Mouse (Mus musculus): Measurements from ENCODE around the gene Nsd1.
"Not testable (repeated sequence)": the region's sequence is repeated elsewhere in the genome, so short reads cannot be mapped to it uniquely, and the experiment has no call there.

Gene Nsd1

DNA sequence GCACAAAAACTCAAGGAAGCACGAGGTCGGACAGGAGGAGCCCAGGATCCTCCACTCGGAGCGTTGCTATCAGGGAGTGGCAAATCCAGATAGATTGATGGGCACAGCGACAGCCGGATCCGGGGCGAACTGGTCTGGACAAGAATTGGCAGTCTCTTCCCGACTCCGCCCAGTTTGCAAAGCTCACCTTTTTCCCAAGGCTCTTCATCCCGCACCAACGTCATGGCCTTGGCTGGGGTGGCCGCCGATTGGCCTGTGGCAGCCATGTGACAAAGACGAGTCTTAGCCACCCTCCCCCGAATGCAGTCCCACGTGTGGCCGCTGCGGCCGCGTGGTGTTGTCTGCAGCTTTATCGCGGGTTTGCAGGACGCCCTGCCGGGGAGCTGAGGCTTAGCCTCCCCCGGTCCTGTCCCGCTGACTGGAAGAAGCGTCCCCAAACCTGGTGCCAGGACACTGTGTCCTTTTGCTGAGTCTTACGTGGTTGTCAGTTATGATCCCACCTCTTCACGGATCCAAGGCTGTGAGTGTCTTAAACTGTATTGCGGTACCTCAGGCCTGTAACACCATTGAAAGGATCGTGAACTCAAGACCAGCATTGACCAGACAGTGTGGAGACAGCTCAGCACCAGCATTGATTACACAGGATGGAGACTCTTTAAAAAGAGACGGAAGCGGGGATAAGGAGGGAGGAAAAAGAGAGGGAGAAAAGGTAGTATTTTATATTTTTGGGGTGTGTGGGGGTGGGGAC is 19.3 kb upstream of the Nsd1 start:
- peak; percentile 96 for DNase-seq (ENCODE audit: low read depth, low spot score)

DNA sequence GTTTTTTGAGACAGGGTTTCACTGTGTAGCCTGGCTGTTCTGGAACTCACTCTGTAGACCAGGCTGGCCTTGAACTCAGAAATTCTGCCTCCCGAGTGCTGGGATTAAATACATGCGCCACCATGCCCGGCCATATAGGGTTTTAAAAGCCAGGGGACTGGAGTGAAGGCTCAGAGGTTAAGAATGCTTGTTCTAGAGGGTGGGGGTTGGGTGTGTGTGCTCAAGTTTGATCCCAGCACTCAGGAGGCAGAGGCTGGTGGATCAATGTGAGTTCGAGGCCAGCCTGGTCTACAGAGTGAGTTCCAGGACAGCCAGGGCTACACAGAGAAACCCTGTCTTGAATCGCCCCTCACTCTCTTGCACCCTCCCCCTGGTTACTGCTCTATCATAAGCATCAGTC is 18.0 kb upstream of the Nsd1 start:
- DNase-seq (ENCODE audit: low read depth, low spot score) = no peak

DNA sequence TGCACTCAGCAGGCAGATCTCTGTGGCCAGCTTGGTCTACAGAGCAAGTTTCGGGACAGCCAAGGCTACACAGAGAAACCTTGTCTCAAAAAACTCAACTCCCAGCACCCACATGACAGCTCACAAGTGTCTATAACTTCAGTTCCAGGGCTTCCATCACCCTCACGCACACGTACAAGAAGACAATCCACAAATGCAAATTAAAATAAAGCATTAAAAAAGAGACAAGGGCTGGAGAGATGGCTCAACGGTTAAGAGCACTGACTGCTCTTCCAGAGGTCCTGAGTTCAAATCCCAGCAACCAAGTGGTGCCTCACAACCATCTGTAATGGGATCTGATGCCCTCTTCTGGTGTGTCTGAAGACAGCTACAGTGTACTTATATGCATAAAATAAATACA is 6.8 kb upstream of the Nsd1 start:
- DNase-seq (ENCODE audit: low read depth, low spot score) = not testable (repeated sequence)

DNA sequence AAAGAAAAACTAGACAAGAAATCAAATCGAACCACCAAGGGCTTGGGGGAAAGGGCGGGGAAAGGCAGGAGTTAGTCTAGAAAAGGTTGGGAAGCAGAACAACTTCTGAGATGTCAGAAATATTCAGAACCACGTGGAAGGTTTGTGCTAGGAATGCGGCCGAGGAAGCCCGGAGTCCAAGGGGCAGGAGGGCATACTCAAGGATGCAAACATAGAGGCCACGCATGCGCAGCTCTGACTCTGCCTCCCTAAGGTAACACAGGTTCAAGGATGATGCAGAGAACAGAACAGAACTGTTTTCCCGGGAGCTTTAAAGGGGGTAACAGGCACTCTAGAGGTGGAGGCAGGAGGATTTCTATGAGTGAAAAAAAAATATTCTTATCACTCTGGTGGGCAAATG is 5.8 kb upstream of the Nsd1 start:
- DNase-seq (ENCODE audit: low read depth, low spot score) = no peak

DNA sequence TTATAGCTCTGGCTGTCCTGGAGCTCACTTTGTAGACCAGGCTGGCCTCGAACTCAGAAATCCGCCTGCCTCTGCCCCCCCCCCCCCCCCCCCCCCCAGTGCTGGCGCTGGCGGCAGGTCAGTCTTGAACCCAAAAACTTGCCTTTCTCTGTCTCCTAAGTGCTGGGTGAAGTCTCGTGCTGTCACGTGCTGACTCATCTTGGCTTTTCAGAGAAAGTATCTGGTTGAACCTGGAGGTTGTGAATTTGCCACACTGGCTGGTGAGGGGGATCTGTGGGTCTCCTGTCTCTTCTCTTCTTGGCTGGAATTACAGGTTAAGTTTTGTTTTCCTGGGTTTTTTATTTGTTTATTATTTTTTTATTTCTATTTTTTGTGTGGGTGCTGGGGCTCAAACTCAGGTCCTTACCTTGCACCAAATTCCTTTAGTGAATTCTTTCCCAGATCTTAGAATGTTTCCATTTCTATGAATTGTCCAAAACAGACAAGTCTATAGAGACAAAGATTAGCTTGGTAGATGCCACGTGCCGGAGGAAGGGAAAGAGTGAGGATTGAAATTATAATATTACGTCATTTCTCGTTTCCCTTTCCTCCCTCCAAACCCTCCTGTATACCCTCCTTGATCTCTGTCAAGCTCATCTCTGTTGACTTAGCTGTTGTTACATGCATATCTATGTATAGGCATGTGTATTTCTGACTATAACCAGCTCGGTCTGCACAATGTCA is 4.8 kb upstream of the Nsd1 start:
- DNase-seq (ENCODE audit: low read depth, low spot score) = no peak

DNA sequence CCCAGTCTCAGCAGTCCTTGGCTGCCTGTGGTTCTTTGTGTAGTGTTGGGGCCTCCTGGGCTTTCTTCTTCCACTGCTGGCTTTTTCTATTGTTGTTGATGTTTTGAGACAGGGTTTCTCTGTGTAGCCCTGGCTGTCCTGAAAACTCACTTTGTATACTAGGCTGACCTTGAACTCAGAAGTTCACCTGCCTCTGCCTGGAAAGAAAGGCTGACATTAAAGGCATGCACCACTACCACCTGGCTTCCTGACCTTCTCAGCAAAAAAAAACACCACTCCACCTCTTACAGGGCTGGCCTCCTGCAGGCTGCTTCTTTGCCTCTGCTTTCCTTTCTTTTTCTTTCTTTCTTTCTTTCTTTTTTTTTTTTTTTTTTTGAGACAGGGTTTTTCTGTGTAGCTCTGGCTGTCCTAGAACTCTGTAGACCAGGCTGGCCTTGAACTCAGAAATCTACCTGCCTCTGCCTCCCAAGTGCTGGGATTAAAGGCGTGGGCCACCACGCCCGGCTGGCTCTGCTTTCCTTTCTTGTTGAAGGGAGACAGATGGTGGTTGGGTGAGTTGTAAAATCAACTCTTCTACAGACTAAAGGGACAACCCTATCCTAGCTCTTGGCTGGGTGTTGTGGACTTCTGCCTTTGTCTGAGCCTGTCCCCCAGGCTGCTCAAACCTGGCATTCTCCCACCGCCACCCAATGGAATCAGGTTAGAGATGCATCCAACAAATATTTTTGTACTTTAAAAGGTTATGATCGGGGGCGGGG is 4.0 kb upstream of the Nsd1 start:
- no peak for DNase-seq (ENCODE audit: low read depth, low spot score)

DNA sequence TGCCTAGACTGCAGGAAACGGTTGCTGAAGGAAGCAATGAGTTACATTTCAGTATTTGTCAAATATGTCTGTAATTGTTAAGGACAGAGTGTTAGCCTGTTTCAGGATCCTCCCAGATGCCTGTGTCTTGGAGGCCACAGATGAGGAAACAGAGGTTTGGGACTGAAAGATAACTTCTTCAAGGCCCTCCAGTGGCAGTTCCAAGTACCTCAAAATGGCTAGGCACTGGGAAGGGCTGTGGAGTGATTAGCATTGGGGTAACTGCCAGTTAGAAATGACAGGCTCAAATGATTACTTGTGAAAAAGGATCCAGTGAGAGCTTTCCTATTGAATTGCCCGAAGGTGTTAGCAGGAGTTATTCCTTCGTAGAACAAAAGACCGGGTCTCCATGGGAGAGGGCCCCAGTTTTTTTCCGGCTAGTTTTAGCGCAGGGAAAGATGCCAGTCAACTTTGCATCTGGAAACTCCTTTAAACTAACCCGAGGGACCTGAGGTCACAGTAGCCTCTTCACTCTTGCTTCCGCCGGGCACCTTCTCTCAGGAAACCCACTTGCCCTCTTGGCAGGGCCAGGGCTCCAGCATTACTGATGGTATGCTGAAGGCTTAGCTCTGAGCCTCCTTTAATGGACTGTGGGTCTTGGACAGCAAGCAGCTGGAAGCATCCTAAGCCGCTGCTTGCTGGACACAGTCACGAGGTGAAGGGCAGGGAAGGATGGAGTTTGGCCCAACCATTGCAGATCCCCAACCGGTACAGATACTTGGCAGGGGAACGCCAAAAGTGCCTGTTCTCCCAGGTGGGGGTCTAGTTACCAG is 539 bp upstream of the Nsd1 start:
- DNase-seq (ENCODE audit: low read depth, low spot score) = no peak

DNA sequence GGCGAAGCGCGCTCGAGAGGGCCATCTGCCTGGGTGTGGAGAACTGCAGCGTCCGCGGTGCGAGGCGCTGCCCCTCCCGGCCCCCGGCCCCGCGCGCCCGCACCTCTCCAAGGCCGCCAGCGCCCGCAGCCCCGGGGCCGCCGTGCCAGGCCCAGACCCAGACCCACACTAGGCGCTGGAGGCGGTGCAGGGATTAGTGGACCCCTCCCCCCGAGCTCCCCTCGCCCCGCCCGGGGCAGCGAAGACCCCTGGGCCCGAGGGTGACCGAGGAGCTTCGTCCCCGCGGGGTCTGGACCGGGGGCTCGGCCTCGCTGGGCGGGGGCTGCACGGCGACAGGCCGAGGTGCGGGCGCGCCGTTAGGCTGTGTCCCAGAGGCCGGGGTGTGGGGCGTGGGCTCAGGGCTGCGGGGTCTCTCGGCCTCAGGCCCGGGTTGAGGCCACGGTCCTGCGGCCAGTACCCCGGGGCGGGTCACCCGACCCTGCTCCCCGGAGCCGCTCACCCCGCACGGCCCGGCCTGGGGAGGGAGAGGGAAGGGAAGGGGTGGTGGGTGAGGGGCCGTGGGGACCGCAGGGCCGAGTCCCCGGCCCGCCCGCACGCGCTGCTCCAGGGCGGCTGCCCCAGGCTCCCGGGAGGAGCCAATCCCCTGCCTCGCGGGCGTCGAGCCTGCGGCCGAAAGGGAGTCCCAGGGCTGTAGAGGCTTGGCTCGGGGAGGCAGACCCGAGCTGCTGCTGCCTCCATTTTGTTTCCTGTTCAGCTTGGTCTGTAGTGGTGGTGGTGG is 800 bp downstream of the Nsd1 start:
- DNase-seq (ENCODE audit: low read depth, low spot score) = peak; percentile 68

DNA sequence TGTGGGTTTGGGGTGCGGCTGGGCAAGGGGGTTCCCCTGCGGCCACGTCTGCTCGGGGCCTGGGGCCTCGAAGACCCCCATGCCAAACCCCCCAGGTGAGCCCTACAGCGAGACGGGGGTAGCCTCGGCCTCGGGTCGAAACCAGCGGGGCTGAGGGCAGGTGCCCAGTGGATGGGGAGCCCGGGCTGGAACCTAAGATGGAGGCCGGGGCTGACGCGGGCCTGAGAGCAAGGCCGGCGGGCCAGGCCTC is 1.3 kb downstream of the Nsd1 start:
- peak; percentile 68 for DNase-seq (ENCODE audit: low read depth, low spot score)

DNA sequence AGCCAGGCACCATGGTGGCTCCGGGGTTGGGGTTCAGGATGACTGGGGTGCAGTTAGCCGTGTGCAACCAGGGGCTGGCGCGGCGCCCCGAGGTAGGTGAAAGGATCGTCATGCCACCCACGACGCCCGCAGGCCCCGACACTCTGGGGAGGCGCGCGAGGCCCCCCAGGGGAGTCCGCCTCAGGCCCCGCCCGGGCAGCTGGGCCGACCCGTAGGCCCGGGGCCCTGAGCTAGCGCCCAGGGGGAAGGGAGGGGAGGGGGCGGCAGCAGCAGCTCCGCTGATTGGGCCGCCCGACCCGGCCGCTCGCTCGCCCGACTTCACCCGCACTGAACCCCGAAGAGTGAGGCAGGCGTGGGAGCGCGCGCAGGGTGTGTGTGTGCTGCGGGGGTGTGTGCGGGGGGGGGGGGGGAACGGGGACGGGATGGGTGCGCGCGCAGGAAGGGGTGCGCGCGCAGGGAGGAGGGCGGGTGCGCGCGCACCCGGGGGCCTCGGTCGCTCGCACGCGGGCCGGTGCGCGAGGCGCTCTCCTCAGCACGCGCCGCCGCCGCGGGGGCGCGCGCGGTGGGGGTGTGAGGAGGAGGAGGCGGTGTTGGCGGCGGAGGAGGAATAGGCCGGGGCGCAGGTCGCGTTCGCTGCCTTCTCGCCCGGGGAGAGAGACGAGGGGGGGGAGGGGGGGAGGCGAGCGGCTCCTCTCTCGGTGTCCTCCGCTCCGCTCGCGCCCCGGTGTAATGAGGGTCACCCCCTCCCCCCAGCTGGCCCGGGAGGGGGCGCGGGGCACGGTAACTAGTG is 1.8 kb downstream of the Nsd1 start:
- peak; percentile 96 for DNase-seq (ENCODE audit: low read depth, low spot score)

DNA sequence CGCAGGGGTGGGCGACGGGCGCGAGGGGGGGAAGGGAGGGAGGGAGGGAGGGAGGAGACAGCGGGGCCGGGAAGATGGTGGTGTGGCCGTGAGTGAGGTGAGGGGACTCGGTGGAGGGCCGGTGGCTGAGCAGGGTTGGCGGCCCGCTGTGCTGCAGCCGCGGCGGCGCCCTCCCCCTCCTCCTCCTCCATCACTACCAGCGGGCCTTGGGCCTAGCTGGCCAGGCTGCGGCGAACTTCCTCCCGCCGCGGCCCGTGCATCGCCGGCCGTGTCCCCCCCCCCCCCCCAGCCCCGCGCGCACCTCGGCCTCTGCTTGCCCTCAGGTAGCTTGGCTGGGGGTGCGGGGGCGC is 2.4 kb downstream of the Nsd1 start:
- DNase-seq (ENCODE audit: low read depth, low spot score) = no peak

DNA sequence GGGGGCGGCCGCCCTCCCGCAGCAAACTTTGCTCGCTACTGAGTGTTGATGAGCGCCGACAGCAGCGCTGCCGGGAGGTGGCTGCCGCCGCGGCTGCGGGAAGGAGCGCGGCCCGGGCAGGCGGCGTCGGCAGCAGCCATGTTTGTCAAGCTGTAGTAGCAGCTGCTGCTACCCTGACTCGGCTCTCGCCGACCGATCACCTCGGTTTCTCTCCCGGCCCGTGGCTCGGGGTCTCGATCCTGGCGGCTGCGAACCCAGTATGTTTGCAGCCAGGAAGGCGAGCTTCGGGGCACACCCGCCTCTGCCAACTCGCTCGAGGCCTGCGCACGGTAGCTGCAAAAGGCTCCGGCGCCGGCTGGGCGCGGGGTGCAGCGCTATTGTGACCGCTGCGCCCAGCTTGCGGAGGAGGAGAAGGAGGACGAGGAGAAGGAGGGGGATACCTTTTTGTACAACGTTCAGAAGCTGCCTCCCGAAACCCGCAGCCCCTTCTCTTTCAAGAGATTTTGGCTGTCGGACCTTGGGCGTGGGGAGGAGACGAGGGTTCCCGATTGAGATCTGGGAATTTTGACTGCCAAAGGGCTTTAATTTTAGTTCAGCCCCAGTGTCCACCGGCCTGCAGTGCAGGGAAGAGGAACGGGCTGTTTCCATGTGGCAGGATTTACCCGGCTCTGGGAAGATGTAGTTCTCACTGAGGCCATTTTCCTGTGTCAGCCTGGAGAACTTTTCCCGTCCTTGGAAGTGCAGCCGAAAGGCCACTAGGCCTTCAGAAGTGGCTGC is 3.0 kb downstream of the Nsd1 start:
- DNase-seq (ENCODE audit: low read depth, low spot score) = peak; percentile 33

DNA sequence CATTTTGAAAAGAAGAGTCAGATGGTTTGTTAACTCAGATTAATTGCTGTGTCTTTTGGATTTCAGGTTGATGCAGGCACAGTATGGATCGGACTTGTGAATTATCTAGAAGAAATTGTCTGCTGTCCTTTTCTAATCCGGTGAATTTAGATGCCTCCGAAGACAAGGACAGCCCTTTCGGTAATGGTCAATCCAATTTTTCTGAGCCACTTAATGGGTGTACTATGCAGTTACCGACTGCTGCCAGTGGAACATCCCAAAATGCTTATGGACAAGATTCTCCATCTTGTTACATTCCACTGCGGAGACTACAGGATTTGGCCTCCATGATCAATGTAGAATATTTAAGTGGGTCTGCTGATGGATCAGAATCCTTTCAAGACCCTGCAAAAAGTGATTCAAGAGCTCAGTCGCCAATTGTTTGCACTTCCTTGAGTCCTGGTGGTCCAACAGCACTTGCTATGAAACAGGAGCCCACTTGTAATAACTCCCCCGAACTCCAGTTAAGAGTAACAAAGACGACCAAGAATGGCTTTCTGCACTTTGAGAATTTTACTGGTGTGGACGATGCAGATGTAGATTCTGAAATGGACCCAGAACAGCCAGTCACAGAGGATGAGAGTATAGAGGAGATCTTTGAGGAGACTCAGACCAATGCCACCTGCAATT is 3.7 kb downstream of the Nsd1 start:
- DNase-seq (ENCODE audit: low read depth, low spot score) = no peak

DNA sequence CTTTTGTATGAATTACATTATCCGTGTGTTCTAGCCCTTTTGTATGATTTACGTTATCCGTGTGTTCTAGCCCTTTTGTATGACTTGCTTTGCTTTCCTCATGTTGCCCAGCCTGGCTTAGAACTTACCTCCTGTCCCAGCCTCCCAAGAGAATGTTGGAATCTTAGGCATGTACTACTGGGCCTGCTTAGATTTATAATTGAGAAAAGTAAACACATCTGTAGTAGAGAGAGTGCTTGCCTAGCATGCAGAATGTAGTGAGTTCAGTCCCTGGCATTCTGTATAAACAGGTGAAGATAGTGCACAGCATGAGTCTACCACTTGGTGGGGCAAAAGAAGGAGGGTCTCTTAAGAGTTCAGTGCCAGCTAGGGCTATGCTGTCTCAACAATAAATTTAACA is 14.8 kb downstream of the Nsd1 start:
- no peak for DNase-seq (ENCODE audit: low read depth, low spot score)

DNA sequence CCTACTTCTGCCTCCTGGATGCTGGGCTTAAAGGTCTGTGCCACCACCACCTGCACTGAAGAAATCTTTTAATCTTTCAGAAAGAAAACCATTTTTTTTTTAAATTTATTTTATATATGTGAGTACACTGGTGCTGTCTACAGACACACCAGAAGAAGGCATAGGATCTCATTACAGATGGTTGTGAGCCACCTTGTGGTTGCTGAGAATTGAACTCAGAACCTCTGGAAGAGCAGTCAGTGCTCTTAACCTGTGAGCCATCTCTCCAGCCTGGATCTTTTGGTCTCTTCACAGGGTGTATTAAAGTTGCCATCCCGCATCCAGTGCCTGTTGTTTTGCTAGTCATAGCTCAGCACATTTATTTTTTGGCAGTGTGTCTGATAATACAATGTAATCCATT is 21.1 kb downstream of the Nsd1 start:
- DNase-seq (ENCODE audit: low read depth, low spot score) = no peak

DNA sequence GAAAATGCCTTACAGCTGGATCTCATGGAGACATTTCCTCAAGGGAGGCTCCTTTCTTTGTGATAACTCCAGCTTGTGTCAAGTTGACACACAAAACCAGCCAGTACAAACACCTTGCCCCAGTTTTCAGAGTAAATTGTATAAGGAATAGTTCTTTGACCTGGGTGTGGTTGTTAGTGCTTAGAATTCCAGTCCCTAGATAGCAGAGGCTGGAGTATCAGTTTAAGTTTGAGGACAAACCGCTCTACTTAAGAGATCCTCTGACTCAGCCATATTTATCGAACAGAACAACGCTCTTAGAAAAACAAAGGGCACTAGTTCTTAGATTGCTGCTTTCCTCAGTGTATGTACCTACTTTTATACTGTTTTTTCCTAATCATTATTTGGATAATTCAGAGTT is 33.6 kb downstream of the Nsd1 start:
- DNase-seq (ENCODE audit: low read depth, low spot score) = no peak

DNA sequence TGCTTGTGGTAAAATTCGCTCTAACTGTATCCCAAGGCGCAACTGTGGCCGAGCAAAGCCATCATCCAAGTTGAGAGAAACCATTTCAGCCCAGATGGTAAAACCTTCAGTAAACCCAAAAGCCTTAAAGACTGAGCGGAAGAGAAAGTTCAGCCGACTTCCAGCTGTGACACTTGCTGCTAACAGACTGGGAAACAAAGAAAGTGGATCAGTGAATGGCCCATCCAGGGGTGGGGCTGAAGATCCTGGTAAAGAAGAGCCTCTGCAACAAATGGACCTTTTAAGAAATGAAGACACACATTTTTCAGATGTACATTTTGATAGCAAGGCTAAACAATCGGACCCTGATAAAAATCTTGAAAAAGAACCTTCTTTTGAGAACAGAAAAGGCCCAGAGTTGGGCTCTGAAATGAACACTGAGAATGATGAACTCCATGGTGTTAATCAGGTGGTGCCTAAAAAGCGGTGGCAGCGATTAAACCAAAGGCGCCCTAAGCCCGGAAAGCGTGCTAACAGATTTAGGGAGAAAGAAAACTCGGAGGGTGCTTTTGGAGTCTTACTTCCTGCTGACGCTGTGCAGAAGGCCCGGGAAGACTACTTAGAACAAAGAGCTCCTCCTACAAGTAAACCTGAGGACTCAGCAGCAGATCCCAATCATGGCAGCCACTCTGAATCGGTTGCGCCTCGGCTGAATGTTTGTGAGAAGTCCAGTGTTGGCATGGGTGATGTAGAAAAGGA is 37.9 kb downstream of the Nsd1 start:
- DNase-seq (ENCODE audit: low read depth, low spot score) = no peak

DNA sequence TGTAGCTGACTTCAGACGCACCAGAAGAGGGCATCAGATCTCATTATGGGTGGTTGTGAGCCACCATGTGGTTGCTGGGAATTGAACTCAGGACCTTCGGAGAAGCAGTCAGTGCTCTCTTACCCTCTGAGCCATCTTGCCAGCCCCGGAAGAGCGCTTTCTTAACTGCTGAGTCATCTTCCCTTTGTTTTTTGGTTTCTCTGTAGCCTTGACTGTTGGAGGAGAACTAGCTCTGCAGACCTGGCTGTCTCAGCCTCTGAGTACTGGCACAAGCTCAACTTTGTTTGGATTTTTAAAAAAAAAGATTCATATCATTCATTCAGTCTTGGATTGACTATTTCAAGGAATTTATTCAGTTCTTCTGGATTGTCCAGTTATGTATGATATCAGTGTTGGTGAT is 39.7 kb downstream of the Nsd1 start:
- no peak for DNase-seq (ENCODE audit: low read depth, low spot score)

DNA sequence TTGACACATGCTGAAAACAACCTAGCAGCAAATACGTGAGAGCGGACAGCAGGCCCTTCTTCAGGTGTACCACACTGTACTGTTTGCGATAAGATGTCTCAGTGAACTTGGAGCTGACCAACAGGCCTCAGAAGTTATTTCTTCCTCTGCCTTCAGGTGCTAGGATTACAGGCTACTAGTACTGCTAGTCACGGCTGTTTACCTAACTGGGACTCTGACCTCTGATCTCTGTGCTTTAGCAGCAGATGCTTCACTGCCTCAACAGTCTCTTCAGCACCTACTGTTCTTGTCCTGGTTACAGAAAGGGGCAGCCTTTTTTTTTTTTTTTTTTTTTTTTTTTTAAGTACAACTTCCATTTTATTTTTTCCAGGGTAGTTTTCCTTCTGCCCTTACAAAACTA is 43.2 kb downstream of the Nsd1 start:
- no peak for DNase-seq (ENCODE audit: low read depth, low spot score)

Measured in forelimb bud, embryonic 11.5 days (tissue).